Mouse (Mus musculus) midbrain, embryonic 16.5 days (tissue): ENCODE measurements around the gene Rims1. TPM values are rescaled to one million over a fixed set of nuclear protein-coding genes. Genes with fewer than 3 reads are reported as not detected.

ENCODE experiments used
- ATAC-seq: fragments of 200-750 bp; cut with Nextera tagmentation; 2 replicates; pipeline ENCODE4 v1.8.0; 2017; ENCODE audit warnings: moderate TSS enrichment
- H3K27ac ChIP-seq: fragments of 300-500 bp; sonication (generic); 2 replicates; pipeline ENCODE4 v1.5.1; 2014; ENCODE audit warnings: mild to moderate bottlenecking, low read length, mixed read lengths
- H3K27me3 ChIP-seq: fragments of 300-500 bp; sonication (generic); 2 replicates; pipeline ENCODE4 v1.6.1; 2014; ENCODE audit warnings: low read depth, low read length, mixed read lengths; ENCODE audit not compliant: control insufficient read depth, insufficient read depth
- H3K36me3 ChIP-seq: fragments of 300-500 bp; sonication (generic); 2 replicates; pipeline ENCODE4 v1.6.1; 2014; ENCODE audit warnings: mild to moderate bottlenecking, low read length, moderate library complexity, mixed read lengths; ENCODE audit not compliant: control insufficient read depth, insufficient read depth
- H3K4me1 ChIP-seq: fragments of 300-500 bp; sonication (generic); 2 replicates; pipeline ENCODE4 v1.6.1; 2014; ENCODE audit warnings: mild to moderate bottlenecking, low read length, mixed read lengths; ENCODE audit not compliant: control insufficient read depth, insufficient read depth
- H3K4me2 ChIP-seq: fragments of 300-500 bp; sonication (generic); 2 replicates; pipeline ENCODE4 v1.6.1; 2014; ENCODE audit warnings: mild to moderate bottlenecking, low read length, mixed read lengths
- H3K4me3 ChIP-seq: fragments of 300-500 bp; sonication (generic); 2 replicates; pipeline ENCODE4 v1.5.1; 2014; ENCODE audit warnings: low read depth, mild to moderate bottlenecking, low read length, moderate library complexity, mixed read lengths
- H3K9ac ChIP-seq: fragments of 300-500 bp; sonication (generic); 2 replicates; pipeline ENCODE4 v1.6.1; 2014; ENCODE audit warnings: low read depth, low read length, mixed read lengths
- H3K9me3 ChIP-seq: fragments of 300-500 bp; sonication (generic); replicated peaks from 2 replicates; pipeline ENCODE4 v1.6.1; 2014; ENCODE audit warnings: mild to moderate bottlenecking, low read length, mixed read lengths; ENCODE audit not compliant: control insufficient read depth, poor library complexity, severe bottlenecking
- WGBS: fragments of 180-500 bp; shearing (Covaris S2); extraction: QIAGEN DNeasy Blood & Tissue Kit; methylation state at CpG from one replicate; pipeline ENCODE4 v1.1.7; 2014; 5-methylcytosine and 5-hydroxymethylcytosine counted together
- polyA plus RNA-seq: library from polyadenylated mRNA; unstranded; fragments of >200 nt; fragmentation: Nextera tagmentation; extraction: Ambion mirVana; gene quantifications from 2 replicates; pipeline ENCODE4 v1.2.1, GENCODE M21; 2015

Gene Rims1
- polyA plus RNA-seq, 1 experiment from 2014 or later = 18.4 TPM

DNA sequence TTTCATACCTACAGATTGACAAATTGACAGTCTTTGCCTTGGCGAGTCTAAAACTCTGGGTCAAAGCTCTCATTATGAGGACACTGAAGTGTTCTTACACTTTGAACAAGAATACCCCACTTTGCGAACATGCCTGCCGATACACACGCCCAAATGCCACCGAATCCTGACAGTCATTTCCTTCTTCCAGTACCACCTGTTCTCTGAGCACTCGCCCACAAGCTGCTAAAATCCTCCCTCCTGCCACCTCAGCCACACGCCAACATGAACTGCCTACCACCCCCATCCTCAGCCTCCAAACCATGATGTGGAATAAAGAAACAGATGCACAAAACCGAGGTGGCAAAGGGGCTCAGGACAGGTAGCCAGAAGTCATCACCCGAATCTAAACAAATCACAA, 150.9 kb downstream of the Rims1 start:
- Histone ChIP-seq H3K4me3 (no peak overlapping the region), H3K4me1 (no peaks in the 10 kb centered on the region), H3K9me3 (no peaks in the 10 kb centered on the region), H3K27me3 (no peaks in the 10 kb centered on the region), H3K4me2 (no peak overlapping the region), H3K36me3 (no peaks in the 10 kb centered on the region), H3K9ac (no peak overlapping the region), H3K27ac (no peak overlapping the region)
- ATAC-seq = no peak
- 93% methylated on average over 9 of the region's 9 CpGs for WGBS

- no peak for ATAC-seq
- Histone ChIP-seq H3K4me3 (no peak overlapping the region), H3K27me3 (no peaks in the 10 kb centered on the region), H3K36me3 (no peaks in the 10 kb centered on the region), H3K4me1 (no peaks in the 10 kb centered on the region), H3K9ac (no peak overlapping the region), H3K4me2 (no peak overlapping the region), H3K9me3 (no peaks in the 10 kb centered on the region), H3K27ac (no peak overlapping the region)
- 74% methylated on average over 7 of the region's 7 CpGs for WGBS
Observed at GRCm38 (mm10) chr1:22650588-22650987, 155.2 kb downstream of the Rims1 start.

- ATAC-seq = peak; percentile 73; the same call in 1 of the 2 replicates
- Histone ChIP-seq H3K4me2 (no peak overlapping the region), H3K9me3 (no peaks in the 10 kb centered on the region), H3K4me3 (no peak overlapping the region), H3K27me3 (no peaks in the 10 kb centered on the region), H3K9ac (no peak overlapping the region), H3K4me1 (no peaks in the 10 kb centered on the region), H3K36me3 (no peaks in the 10 kb centered on the region), H3K27ac (no peak overlapping the region)
- 64% methylated on average over 1 of the region's 1 CpGs for WGBS
Observed at GRCm38 (mm10) chr1:22649432-22649831, 156.4 kb downstream of the Rims1 start.

GRCm38 (mm10) chr1:22645257-22645656, 160.5 kb downstream of the Rims1 start:
- H3K4me3 ChIP-seq = no peak overlapping the region
- no peak for ATAC-seq
- WGBS = 37% methylated on average over 2 of the region's 2 CpGs

DNA sequence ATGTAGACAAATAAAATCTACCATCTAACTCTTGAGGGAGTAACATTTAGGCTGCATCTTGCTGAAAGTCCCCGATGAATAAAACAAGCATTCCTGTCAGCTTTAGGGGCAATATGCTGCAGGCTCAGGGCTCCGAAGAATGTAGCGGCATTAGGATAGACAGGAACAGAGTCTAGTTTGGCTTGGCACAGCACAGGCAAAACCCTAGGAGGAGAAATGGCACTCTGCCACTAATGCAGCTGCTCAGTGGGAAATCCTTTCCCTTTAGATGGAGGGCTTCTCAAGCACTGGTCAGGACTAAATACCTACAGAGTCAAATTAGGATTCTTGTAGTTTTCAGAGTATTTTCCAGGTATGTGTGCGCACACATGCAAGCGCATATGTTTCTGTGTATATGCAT, 165.2 kb downstream of the Rims1 start:
- ATAC-seq = no peak; the same call in 1 of the 2 replicates
- H3K4me2 ChIP-seq = no peak overlapping the region
- H3K27me3 ChIP-seq = no peaks in the 10 kb centered on the region
- H3K4me1 ChIP-seq = no peaks in the 10 kb centered on the region
- H3K9me3 ChIP-seq = no peaks in the 10 kb centered on the region
- H3K4me3 ChIP-seq = no peak overlapping the region
- no peaks in the 10 kb centered on the region for H3K36me3 ChIP-seq
- 76% methylated on average over 5 of the region's 5 CpGs for WGBS
- H3K27ac ChIP-seq = no peak overlapping the region; the same call in 1 of the 2 replicates
- H3K9ac ChIP-seq = no peak overlapping the region

More at GRCm38 (mm10) chr1:22645257-22645656, 160.5 kb downstream of the Rims1 start:
- no peaks in the 10 kb centered on the region for H3K9me3 ChIP-seq
- no peak overlapping the region for H3K9ac ChIP-seq
- H3K27ac ChIP-seq = no peak overlapping the region
- H3K4me2 ChIP-seq = no peak overlapping the region
- no peaks in the 10 kb centered on the region for H3K4me1 ChIP-seq
- H3K36me3 ChIP-seq = no peaks in the 10 kb centered on the region
- H3K27me3 ChIP-seq = no peaks in the 10 kb centered on the region

- Histone ChIP-seq H3K4me2 (no peak overlapping the region), H3K4me1 (no peaks in the 10 kb centered on the region), H3K9me3 (no peaks in the 10 kb centered on the region), H3K27ac (no peak overlapping the region), H3K9ac (no peak overlapping the region), H3K36me3 (no peaks in the 10 kb centered on the region), H3K4me3 (no peak overlapping the region), H3K27me3 (no peaks in the 10 kb centered on the region)
- no peak for ATAC-seq
- WGBS = 85% methylated on average over 3 of the region's 3 CpGs
Observed at GRCm38 (mm10) chr1:22639702-22640101, 166.1 kb downstream of the Rims1 start.

DNA sequence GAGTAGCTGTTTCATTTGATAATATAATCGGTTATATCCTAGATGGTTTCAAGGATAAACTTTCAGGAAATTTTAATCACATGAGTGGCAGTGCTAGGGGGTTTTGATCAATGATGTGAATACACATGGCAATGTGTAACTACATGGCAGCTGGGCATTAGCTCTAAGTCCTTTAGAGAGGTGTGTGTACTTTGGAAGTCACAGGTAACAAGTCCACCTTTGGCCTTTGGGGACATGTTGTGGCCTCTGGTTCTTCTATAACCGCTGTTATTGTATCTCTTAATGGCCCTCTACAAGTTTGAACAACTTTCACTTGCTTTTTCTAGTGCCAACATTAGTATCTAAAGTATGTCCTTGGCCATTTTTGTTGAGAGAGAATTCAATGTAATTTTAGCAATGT, 171.9 kb downstream of the Rims1 start:
- Histone ChIP-seq H3K36me3 (no peaks in the 10 kb centered on the region), H3K4me2 (no peak overlapping the region), H3K4me3 (no peak overlapping the region), H3K4me1 (no peaks in the 10 kb centered on the region), H3K27ac (no peak overlapping the region), H3K9me3 (no peaks in the 10 kb centered on the region), H3K27me3 (no peaks in the 10 kb centered on the region), H3K9ac (no peak overlapping the region)
- 98% methylated on average over 2 of the region's 2 CpGs for WGBS
- ATAC-seq = no peak

GRCm38 (mm10) chr1:22632551-22632950, 173.2 kb downstream of the Rims1 start:
- no peaks in the 10 kb centered on the region for H3K27me3 ChIP-seq
- H3K27ac ChIP-seq = no peak overlapping the region
- H3K9me3 ChIP-seq = no peaks in the 10 kb centered on the region
- H3K4me1 ChIP-seq = no peaks in the 10 kb centered on the region
- H3K4me2 ChIP-seq = no peak overlapping the region
- no peaks in the 10 kb centered on the region for H3K36me3 ChIP-seq
- 76% methylated on average over 7 of the region's 7 CpGs for WGBS
- ATAC-seq = no peak
- H3K4me3 ChIP-seq = no peak overlapping the region
- H3K9ac ChIP-seq = no peak overlapping the region

- Histone ChIP-seq H3K36me3 (no peaks in the 10 kb centered on the region), H3K9ac (no peak overlapping the region), H3K4me1 (peaks cover 2% of the 10 kb centered on the region; the same call in 1 of the 2 replicates), H3K27me3 (no peaks in the 10 kb centered on the region), H3K27ac (no peak overlapping the region), H3K4me2 (no peak overlapping the region), H3K4me3 (no peak overlapping the region), H3K9me3 (no peaks in the 10 kb centered on the region)
- ATAC-seq = no peak
- 75% methylated on average over 6 of the region's 6 CpGs for WGBS
Observed at GRCm38 (mm10) chr1:22631991-22632390, 173.8 kb downstream of the Rims1 start.
